In the genomic region with DNA sequence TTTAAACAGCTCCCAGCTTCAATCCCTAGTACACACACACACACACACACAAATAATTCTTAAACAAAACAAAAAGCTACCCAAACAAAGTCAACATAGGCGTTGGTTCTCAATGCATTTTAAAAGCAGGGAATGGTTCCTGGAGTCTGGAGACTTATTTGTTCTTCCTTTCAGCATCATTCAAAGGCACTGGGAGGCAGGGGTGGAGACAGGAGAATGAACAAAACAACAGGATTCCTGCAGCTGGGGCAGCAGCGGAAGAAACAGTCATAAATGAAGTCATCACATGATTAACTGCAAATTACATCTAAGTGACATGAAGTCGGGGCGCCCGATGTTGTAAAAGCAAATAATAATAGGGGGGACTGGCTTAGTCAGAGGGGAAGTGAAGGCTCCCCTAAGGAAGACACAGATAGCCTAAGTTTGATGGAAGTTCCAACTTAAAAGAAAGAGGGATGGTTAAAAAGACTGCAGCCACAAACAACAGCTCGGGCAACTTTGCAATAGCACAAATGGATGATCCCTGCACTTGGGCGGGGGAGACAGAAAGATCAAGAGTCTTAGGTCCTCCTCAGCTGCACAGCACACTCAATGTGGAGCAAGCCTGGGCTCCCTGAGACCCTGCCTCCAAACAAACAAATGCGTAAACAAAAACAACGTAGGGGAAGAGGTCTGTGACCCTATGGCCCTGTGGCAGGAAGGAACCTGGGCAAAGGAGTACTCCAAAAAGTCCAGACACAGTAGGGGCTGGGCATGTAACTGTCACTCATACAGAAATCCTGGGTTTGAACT, we compare ENCODE assay signal across 14 mouse cellular contexts. TPM values are rescaled to one million over a fixed set of nuclear protein-coding genes. Genes with fewer than 3 reads are reported as not detected.
DNase-seq lines count a peak whose midpoint lies in the region; ATAC-seq and TF ChIP-seq lines count a peak whose summit lies in the region.
"Had no signal": no experiment of that assay in that cellular context is flagged by ENCODE, and none has a peak within 500 bp of the region (broad histone marks: within the 10 kb centered on the region; RNA-seq: fewer than 3 reads in every experiment).

No protein-coding gene starts in this region.

- no peaks in the 10 kb centered on the region for H3K36me3 ChIP-seq in hindbrain, embryonic 12.5 days
- no peaks in the 10 kb centered on the region for H3K36me3 ChIP-seq in hindbrain, embryonic 11.5 days (ENCODE audit: control insufficient read depth, insufficient read depth, low read length)
- H3K36me3 ChIP-seq in lung, postnatal 0 days (ENCODE audit: insufficient read depth, low read length) = no peaks in the 10 kb centered on the region
- H3K36me3 ChIP-seq in forebrain, embryonic 16.5 days (ENCODE audit: control insufficient read depth, insufficient read depth) = no peaks in the 10 kb centered on the region
- H3K36me3 ChIP-seq in liver, embryonic 11.5 days (ENCODE audit: control insufficient read depth, insufficient read depth, low read length) = no peaks in the 10 kb centered on the region
- H3K36me3 ChIP-seq: midbrain, embryonic 15.5 days; neural tube, embryonic 12.5 days had no signal

- peak overlapping the region; percentile 24; the same call in 1 of the 2 replicates for H3K27ac ChIP-seq in hindbrain, embryonic 12.5 days
- H3K27ac ChIP-seq in hindbrain, embryonic 11.5 days (ENCODE audit: low read depth, low read length) = no peak overlapping the region
- no peak overlapping the region for H3K27ac ChIP-seq in lung, postnatal 0 days (ENCODE audit: low read length)
- H3K27ac ChIP-seq in forebrain, embryonic 16.5 days (ENCODE audit: low read length) = peak overlapping the region; percentile 66
- no peak overlapping the region for H3K27ac ChIP-seq in liver, embryonic 11.5 days (ENCODE audit: low read depth, low read length)
- H3K27ac ChIP-seq: macrophage; midbrain, embryonic 15.5 days; neural tube, embryonic 12.5 days had no signal

- H3K4me3 ChIP-seq in hindbrain, embryonic 12.5 days = no peak overlapping the region
- H3K4me3 ChIP-seq in hindbrain, embryonic 11.5 days (ENCODE audit: low read depth, low read length) = no peak overlapping the region
- no peak overlapping the region for H3K4me3 ChIP-seq in lung, postnatal 0 days (ENCODE audit: low read depth, low read length)
- H3K4me3 ChIP-seq in forebrain, embryonic 16.5 days (replicated peaks; ENCODE audit: low read length) = no peak overlapping the region
- H3K4me3 ChIP-seq in liver, embryonic 11.5 days (ENCODE audit: low read depth, low read length) = no peak overlapping the region
- H3K4me3 ChIP-seq: midbrain, embryonic 15.5 days; neural tube, embryonic 12.5 days had no signal

- H3K9ac ChIP-seq in hindbrain, embryonic 12.5 days = no peak overlapping the region
- H3K9ac ChIP-seq in hindbrain, embryonic 11.5 days (ENCODE audit: low read depth, low read length) = no peak overlapping the region
- no peak overlapping the region for H3K9ac ChIP-seq in lung, postnatal 0 days (replicated peaks; ENCODE audit: low read depth)
- H3K9ac ChIP-seq in forebrain, embryonic 16.5 days (replicated peaks; ENCODE audit: low read depth, low read length) = no peak overlapping the region
- H3K9ac ChIP-seq in liver, embryonic 11.5 days (ENCODE audit: low read depth, low read length) = no peak overlapping the region
- H3K9ac ChIP-seq: midbrain, embryonic 15.5 days; neural tube, embryonic 12.5 days had no signal

- TF ChIP-seq EP300 in lung, postnatal 0 days (IDR thresholded peaks at IDR 0.05) = no peak

- peaks cover 8% of the 10 kb centered on the region; the same call in 1 of the 2 replicates for H3K4me1 ChIP-seq in hindbrain, embryonic 12.5 days
- peaks cover 2% of the 10 kb centered on the region; the same call in 1 of the 2 replicates for H3K4me1 ChIP-seq in hindbrain, embryonic 11.5 days (replicated peaks; ENCODE audit: control insufficient read depth, insufficient read depth, low read length)
- no peaks in the 10 kb centered on the region; the same call in 1 of the 2 replicates for H3K4me1 ChIP-seq in lung, postnatal 0 days (ENCODE audit: insufficient read depth, low read depth, low read length)
- peaks cover 12% of the 10 kb centered on the region for H3K4me1 ChIP-seq in forebrain, embryonic 16.5 days (replicated peaks; ENCODE audit: control insufficient read depth, insufficient read depth, low read length)
- no peaks in the 10 kb centered on the region; the same call in 1 of the 2 replicates for H3K4me1 ChIP-seq in liver, embryonic 11.5 days (replicated peaks; ENCODE audit: control insufficient read depth, insufficient read depth, low read length)
- H3K4me1 ChIP-seq: midbrain, embryonic 15.5 days had no signal

- ATAC-seq in hindbrain, embryonic 12.5 days (ENCODE audit: low FRiP score) = no peak
- ATAC-seq in hindbrain, embryonic 11.5 days (ENCODE audit: low FRiP score) = no peak
- ATAC-seq in lung, postnatal 0 days = peak; percentile 41; the same call in 1 of the 2 replicates
- ATAC-seq in forebrain, embryonic 16.5 days = 0 out of 2 replicates have a peak, but pooled peaks have one; percentile 15
- ATAC-seq in liver, embryonic 11.5 days (replicated peaks; ENCODE audit: low FRiP score) = no peak

- H3K27me3 ChIP-seq in hindbrain, embryonic 12.5 days = no peaks in the 10 kb centered on the region
- H3K27me3 ChIP-seq in hindbrain, embryonic 11.5 days (ENCODE audit: control insufficient read depth, insufficient read depth, low read length) = no peaks in the 10 kb centered on the region
- H3K27me3 ChIP-seq in lung, postnatal 0 days (replicated peaks; ENCODE audit: insufficient read depth, low read length) = no peaks in the 10 kb centered on the region
- H3K27me3 ChIP-seq in forebrain, embryonic 16.5 days (replicated peaks; ENCODE audit: control insufficient read depth, insufficient read depth, low read length) = no peaks in the 10 kb centered on the region
- no peaks in the 10 kb centered on the region for H3K27me3 ChIP-seq in liver, embryonic 11.5 days (replicated peaks; ENCODE audit: control insufficient read depth, insufficient read depth, low read length)
- H3K27me3 ChIP-seq: midbrain, embryonic 15.5 days; neural tube, embryonic 12.5 days had no signal

- H3K9me3 ChIP-seq in hindbrain, embryonic 12.5 days (replicated peaks) = no peaks in the 10 kb centered on the region
- no peaks in the 10 kb centered on the region for H3K9me3 ChIP-seq in hindbrain, embryonic 11.5 days (ENCODE audit: control insufficient read depth, low read length)
- no peaks in the 10 kb centered on the region for H3K9me3 ChIP-seq in lung, postnatal 0 days (ENCODE audit: low read length)
- no peaks in the 10 kb centered on the region for H3K9me3 ChIP-seq in forebrain, embryonic 16.5 days (ENCODE audit: control insufficient read depth, low read length)
- no peaks in the 10 kb centered on the region for H3K9me3 ChIP-seq in liver, embryonic 11.5 days (ENCODE audit: control insufficient read depth, low read length)
- H3K9me3 ChIP-seq: midbrain, embryonic 15.5 days; neural tube, embryonic 12.5 days had no signal

- no peak overlapping the region for H3K4me2 ChIP-seq in hindbrain, embryonic 12.5 days (replicated peaks)
- no peak overlapping the region for H3K4me2 ChIP-seq in hindbrain, embryonic 11.5 days (replicated peaks; ENCODE audit: low read depth, low read length)
- H3K4me2 ChIP-seq in lung, postnatal 0 days (replicated peaks; ENCODE audit: low read depth, low read length) = no peak overlapping the region
- no peak overlapping the region for H3K4me2 ChIP-seq in forebrain, embryonic 16.5 days (ENCODE audit: low read length)
- H3K4me2 ChIP-seq in liver, embryonic 11.5 days = no peak overlapping the region
- H3K4me2 ChIP-seq: midbrain, embryonic 15.5 days; neural tube, embryonic 12.5 days had no signal

- no peak for DNase-seq in hindbrain, embryonic 11.5 days (ENCODE audit: low spot score)
- DNase-seq in lung, postnatal 0 days (ENCODE audit: low spot score) = no peak
- DNase-seq in lung, postnatal 14 days = no peak
- DNase-seq in MN1 (ENCODE audit: low spot score) = peak; percentile 19
- DNase-seq in cerebellum, postnatal 10 days = no peak
- no peak for DNase-seq in liver, embryonic 11.5 days (ENCODE audit: low spot score)
- DNase-seq: liver; right cerebral cortex, postnatal 25 days; thymus, postnatal 36 days had no signal

- TF ChIP-seq CTCF in lung, postnatal 0 days (IDR thresholded peaks at IDR 0.05) = no peak

- 29% methylated on average over 9 of the region's 9 CpGs for WGBS in hindbrain, embryonic 12.5 days
- 38% methylated on average over 9 of the region's 9 CpGs for WGBS in hindbrain, embryonic 11.5 days
- WGBS in lung, postnatal 0 days = 32% methylated on average over 9 of the region's 9 CpGs
- 33% methylated on average over 9 of the region's 9 CpGs for WGBS in forebrain, embryonic 16.5 days
- 58% methylated on average over 9 of the region's 9 CpGs for WGBS in liver, embryonic 11.5 days

RNA-seq across cellular contexts. Expression of a gene that starts 12.5 kb away (rescaled TPM):
- 2.2 and 4.5 TPM in 2 replicates for polyA plus RNA-seq in hindbrain, embryonic 12.5 days (2016; fragmentation: Nextera tagmentation; extraction: Ambion mirVana)
- polyA plus RNA-seq in hindbrain, embryonic 11.5 days (2014; fragmentation: Nextera tagmentation; extraction: Ambion mirVana) = 1.5 and 2.2 TPM in 2 replicates
- 4.1 and 4.5 TPM in 2 replicates for polyA plus RNA-seq in lung, postnatal 0 days (2015; fragmentation: Nextera tagmentation; extraction: Ambion mirVana)
- 3.2 and 3.9 TPM in 2 replicates for polyA plus RNA-seq in forebrain, embryonic 16.5 days (2015; fragmentation: Nextera tagmentation; extraction: Ambion mirVana)
- 2.9 and 3.5 TPM in 2 replicates for polyA plus RNA-seq in liver, embryonic 11.5 days (2014; fragmentation: Nextera tagmentation; extraction: Ambion mirVana)

Comparison
In these comparisons a context has a peak if more than half of its experiments do, and no peak if none do; other contexts are left out.
1. H3K27ac ChIP-seq: peak in hindbrain, embryonic 12.5 days (single experiment) and forebrain, embryonic 16.5 days (single experiment); none in hindbrain, embryonic 11.5 days (single experiment), lung, postnatal 0 days (single experiment) and liver, embryonic 11.5 days (single experiment).
2. ATAC-seq: peak in lung, postnatal 0 days (single experiment) and forebrain, embryonic 16.5 days (single experiment); none in hindbrain, embryonic 12.5 days (single experiment), hindbrain, embryonic 11.5 days (single experiment) and liver, embryonic 11.5 days (single experiment).